Mouse (Mus musculus) lung, embryonic 15.5 days (tissue): Measurements from ENCODE around the gene Tent4b. TPM values are rescaled to one million over a fixed set of nuclear protein-coding genes. Genes with fewer than 3 reads are reported as not detected.

Source experiments
- ATAC-seq: fragments of 200-750 bp; cut with Nextera tagmentation; 2 replicates; pipeline ENCODE4 v1.8.0; 2017; ENCODE audit warnings: moderate number of reproducible peaks, borderline replicate concordance; ENCODE audit not compliant: low FRiP score, low TSS enrichment; ENCODE audit errors: extremely low read depth
- H3K27ac ChIP-seq: fragments of 300-500 bp; sonication (generic); 2 replicates; pipeline ENCODE4 v1.5.1; 2015; ENCODE audit warnings: moderate library complexity, mild to moderate bottlenecking, inconsistent platforms
- H3K27me3 ChIP-seq: fragments of 300-500 bp; sonication (generic); 2 replicates; pipeline ENCODE4 v1.6.1; 2015; ENCODE audit warnings: inconsistent platforms
- H3K36me3 ChIP-seq: fragments of 300-500 bp; sonication (generic); 2 replicates; pipeline ENCODE4 v1.6.1; 2015; ENCODE audit warnings: inconsistent platforms
- H3K4me1 ChIP-seq: fragments of 300-500 bp; sonication (generic); 2 replicates; pipeline ENCODE4 v1.6.1; 2015; ENCODE audit warnings: inconsistent platforms
- H3K4me2 ChIP-seq: fragments of 300-500 bp; sonication (generic); 2 replicates; pipeline ENCODE4 v1.6.1; 2015; ENCODE audit warnings: inconsistent platforms, mild to moderate bottlenecking, moderate library complexity
- H3K4me3 ChIP-seq: fragments of 300-500 bp; sonication (generic); 2 replicates; pipeline ENCODE4 v1.5.1; 2015; ENCODE audit warnings: mild to moderate bottlenecking, inconsistent platforms
- H3K9ac ChIP-seq: fragments of 300-500 bp; sonication (generic); 2 replicates; pipeline ENCODE4 v1.6.1; 2015; ENCODE audit warnings: inconsistent platforms
- H3K9me3 ChIP-seq: fragments of 300-500 bp; sonication (generic); 2 replicates; pipeline ENCODE4 v1.6.1; 2016; ENCODE audit warnings: inconsistent platforms
- WGBS: fragments of 180-500 bp; shearing (Covaris S2); methylation state at CpG from one replicate; pipeline ENCODE4 v1.1.7; 2015; 5-methylcytosine and 5-hydroxymethylcytosine counted together
- polyA plus RNA-seq: library from polyadenylated mRNA; unstranded; fragments of >200 nt; fragmentation: Nextera tagmentation; extraction: Ambion mirVana; gene quantifications from 2 replicates; pipeline ENCODE4 v1.2.1, GENCODE M21; 2015

The Tent4b gene
- polyA plus RNA-seq, 1 experiment from 2014 or later: 8.6 TPM

DNA sequence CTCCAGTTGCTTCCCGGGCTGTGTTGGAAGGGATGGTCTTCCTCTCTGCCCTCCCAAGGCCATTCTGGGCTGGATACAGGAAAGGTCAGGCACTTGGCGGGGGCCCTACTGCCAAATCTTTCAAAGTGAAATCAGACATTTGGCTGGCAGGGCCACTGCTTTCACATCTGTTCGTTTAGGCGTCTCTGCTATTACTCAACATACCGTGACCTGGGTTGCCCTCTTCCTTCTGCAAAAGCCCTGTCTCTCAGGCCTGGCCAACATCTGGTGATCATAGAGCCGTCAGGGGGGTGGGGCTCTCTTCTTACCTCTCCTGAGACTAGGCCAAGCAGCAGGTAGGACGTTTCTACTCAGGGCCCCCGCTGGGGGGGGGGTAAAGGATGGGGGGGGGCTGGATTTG lies 83.7 kb downstream of the Tent4b start:
- Histone ChIP-seq H3K36me3 (no peaks in the 10 kb centered on the region), H3K27me3 (no peaks in the 10 kb centered on the region)
- 29% methylated on average over 8 of the region's 8 CpGs for WGBS

GRCm38 (mm10) chr8:88283243-88284115 lies 84.5 kb downstream of the Tent4b start:
- no peak for ATAC-seq
- Histone ChIP-seq H3K27me3 (no peaks in the 10 kb centered on the region), H3K4me3 (no peak overlapping the region), H3K27ac (no peak overlapping the region), H3K4me1 (peaks cover 39% of the 10 kb centered on the region), H3K36me3 (no peaks in the 10 kb centered on the region), H3K9me3 (no peaks in the 10 kb centered on the region), H3K4me2 (no peak overlapping the region), H3K9ac (no peak overlapping the region)
- whole genome bisulfite sequencing: 73% methylated on average over 13 of the region's 13 CpGs

More for the DNA sequence above, 83.7 kb downstream of the Tent4b start:
- H3K4me3 ChIP-seq: no peak overlapping the region
- no peaks in the 10 kb centered on the region for H3K9me3 ChIP-seq
- H3K9ac ChIP-seq: no peak overlapping the region
- no peak overlapping the region for H3K27ac ChIP-seq
- H3K4me1 ChIP-seq: peaks cover 31% of the 10 kb centered on the region
- ATAC-seq: no peak
- H3K4me2 ChIP-seq: no peak overlapping the region

GRCm38 (mm10) chr8:88284738-88285137 lies 85.7 kb downstream of the Tent4b start:
- no peaks in the 10 kb centered on the region for H3K9me3 ChIP-seq
- H3K9ac ChIP-seq: no peak overlapping the region
- no peak for ATAC-seq
- H3K4me2 ChIP-seq: no peak overlapping the region
- no peaks in the 10 kb centered on the region for H3K36me3 ChIP-seq
- no peaks in the 10 kb centered on the region for H3K27me3 ChIP-seq
- H3K4me3 ChIP-seq: no peak overlapping the region
- WGBS: 41% methylated on average over 7 of the region's 7 CpGs
- H3K27ac ChIP-seq: no peak overlapping the region
- H3K4me1 ChIP-seq: peaks cover 37% of the 10 kb centered on the region

- no peak overlapping the region for H3K9ac ChIP-seq
- H3K27me3 ChIP-seq: no peaks in the 10 kb centered on the region
- no peak overlapping the region for H3K4me3 ChIP-seq
- H3K4me2 ChIP-seq: no peak overlapping the region
- H3K27ac ChIP-seq: no peak overlapping the region
- ATAC-seq: 0 out of 2 replicates have a peak, but pooled peaks have one; percentile 17
- 85% methylated on average over 8 of the region's 8 CpGs for WGBS
- no peaks in the 10 kb centered on the region for H3K9me3 ChIP-seq
- peaks cover 37% of the 10 kb centered on the region for H3K4me1 ChIP-seq
- no peaks in the 10 kb centered on the region for H3K36me3 ChIP-seq
Observed at GRCm38 (mm10) chr8:88285469-88286356, 86.7 kb downstream of the Tent4b start.

- no peaks in the 10 kb centered on the region for H3K36me3 ChIP-seq
- peaks cover 37% of the 10 kb centered on the region for H3K4me1 ChIP-seq
- ATAC-seq: no peak
- no peak overlapping the region for H3K4me3 ChIP-seq
- H3K27me3 ChIP-seq: no peaks in the 10 kb centered on the region
- no peak overlapping the region for H3K4me2 ChIP-seq
- no peak overlapping the region for H3K27ac ChIP-seq
- H3K9ac ChIP-seq: no peak overlapping the region
- 58% methylated on average over 14 of the region's 14 CpGs for WGBS
- no peaks in the 10 kb centered on the region for H3K9me3 ChIP-seq
Observed at GRCm38 (mm10) chr8:88286421-88286960, 87.5 kb downstream of the Tent4b start.

GRCm38 (mm10) chr8:88288622-88289242 lies 89.7 kb downstream of the Tent4b start:
- Histone ChIP-seq H3K36me3 (no peaks in the 10 kb centered on the region), H3K4me1 (peaks cover 26% of the 10 kb centered on the region), H3K27me3 (no peaks in the 10 kb centered on the region), H3K4me3 (no peak overlapping the region), H3K9ac (no peak overlapping the region), H3K9me3 (no peaks in the 10 kb centered on the region), H3K4me2 (no peak overlapping the region), H3K27ac (peak overlapping the region; percentile 45)
- 71% methylated on average over 12 of the region's 12 CpGs for WGBS
- no peak for ATAC-seq

- Histone ChIP-seq H3K27ac (no peak overlapping the region), H3K4me2 (no peak overlapping the region), H3K36me3 (no peaks in the 10 kb centered on the region), H3K9me3 (no peaks in the 10 kb centered on the region), H3K9ac (no peak overlapping the region), H3K27me3 (no peaks in the 10 kb centered on the region), H3K4me3 (no peak overlapping the region), H3K4me1 (peaks cover 21% of the 10 kb centered on the region)
- 74% methylated on average over 1 of the region's 1 CpGs for WGBS
- no peak for ATAC-seq
Observed at GRCm38 (mm10) chr8:88289901-88290300, 90.9 kb downstream of the Tent4b start.

- Histone ChIP-seq H3K4me2 (no peak overlapping the region), H3K4me1 (peaks cover 19% of the 10 kb centered on the region), H3K9ac (no peak overlapping the region), H3K4me3 (no peak overlapping the region), H3K27me3 (no peaks in the 10 kb centered on the region), H3K27ac (no peak overlapping the region; the same call in 1 of the 2 replicates), H3K36me3 (no peaks in the 10 kb centered on the region), H3K9me3 (no peaks in the 10 kb centered on the region)
- ATAC-seq: no peak
- WGBS: 77% methylated on average over 13 of the region's 13 CpGs
Observed at GRCm38 (mm10) chr8:88290326-88291304, 91.6 kb downstream of the Tent4b start.

- Histone ChIP-seq H3K27ac (no peak overlapping the region), H3K36me3 (no peaks in the 10 kb centered on the region), H3K27me3 (no peaks in the 10 kb centered on the region), H3K4me3 (no peak overlapping the region), H3K4me2 (no peak overlapping the region), H3K4me1 (peaks cover 19% of the 10 kb centered on the region), H3K9ac (no peak overlapping the region), H3K9me3 (no peaks in the 10 kb centered on the region)
- WGBS: 92% methylated on average over 11 of the region's 11 CpGs
- ATAC-seq: no peak
Observed at GRCm38 (mm10) chr8:88291305-88291690, 92.3 kb downstream of the Tent4b start.

- H3K9me3 ChIP-seq: no peaks in the 10 kb centered on the region
- WGBS: 85% methylated on average over 3 of the region's 3 CpGs
- no peaks in the 10 kb centered on the region for H3K36me3 ChIP-seq
- no peak for ATAC-seq
- no peak overlapping the region for H3K4me2 ChIP-seq
- H3K4me3 ChIP-seq: no peak overlapping the region
- no peaks in the 10 kb centered on the region for H3K27me3 ChIP-seq
- H3K27ac ChIP-seq: no peak overlapping the region
- peaks cover 14% of the 10 kb centered on the region for H3K4me1 ChIP-seq
- H3K9ac ChIP-seq: no peak overlapping the region
Observed at GRCm38 (mm10) chr8:88292926-88293325, 93.9 kb downstream of the Tent4b start.
